In the genomic region with DNA sequence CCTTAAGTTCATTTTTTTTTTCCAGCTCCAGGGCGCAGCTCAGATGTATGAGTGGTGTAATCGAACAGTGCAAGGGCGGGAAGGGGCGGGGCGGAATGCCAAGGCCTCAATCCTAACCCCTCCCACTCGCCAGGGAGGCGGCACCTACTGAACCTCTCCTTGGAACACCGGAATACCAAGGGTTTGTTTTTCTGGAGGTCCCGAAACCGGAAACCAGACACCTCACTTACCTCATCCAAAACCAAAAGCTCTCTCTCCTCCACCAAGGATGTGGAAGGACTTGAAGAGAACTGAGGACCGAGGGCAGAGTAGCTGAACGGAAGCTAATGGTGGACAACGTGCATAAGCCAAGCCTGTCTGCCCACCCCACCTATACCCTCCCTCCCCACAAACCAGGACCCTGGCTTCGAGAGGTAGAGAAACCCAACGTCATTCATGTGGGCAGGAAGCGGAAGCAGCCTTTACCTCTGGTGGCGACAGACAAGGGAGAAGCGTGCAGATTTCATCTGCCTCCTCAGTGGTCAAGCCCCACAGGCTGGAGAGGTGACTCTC, we compare ENCODE assay signal across 15 mouse cellular contexts.
DNase-seq lines count a peak whose midpoint lies in the region; ATAC-seq and TF ChIP-seq lines count a peak whose summit lies in the region.
"Had no signal": no experiment of that assay in that cellular context is flagged by ENCODE, and none has a peak within 500 bp of the region (broad histone marks: within the 10 kb centered on the region; RNA-seq: fewer than 3 reads in every experiment).

No protein-coding gene starts in this region.

- dilution Hi-C loops in CH12.LX (cut with MboI; ENCODE audit: extremely low pct_ligation_motif_present, extremely low pct_unique_long_range_greater_than_20kb, low sequenced_read_pairs) = no loop called here

- H3K9ac ChIP-seq in kidney, embryonic 15.5 days = no peak overlapping the region
- no peak overlapping the region for H3K9ac ChIP-seq in CH12.LX (ENCODE audit: insufficient read depth, low read depth)

- TF ChIP-seq RAD21 in CH12.LX (IDR thresholded peaks at IDR 0.05; ENCODE audit: low read depth, low read length) = no peak

- peak overlapping the region; percentile 19; the same call in 1 of the 2 replicates for H3K4me2 ChIP-seq in kidney, embryonic 15.5 days
- H3K4me2 ChIP-seq in CH12.LX (ENCODE audit: insufficient read depth, low read depth, poor library complexity, severe bottlenecking) = 0 out of 2 replicates have a peak overlapping the region, but pooled peaks have one; percentile 16

- peaks cover 16% of the 10 kb centered on the region for H3K4me1 ChIP-seq in kidney, embryonic 15.5 days
- H3K4me1 ChIP-seq in CH12.LX (ENCODE audit: control insufficient read depth in 1 of 2, insufficient read depth in 2 of 2) = peaks cover 0 to 10% of the 10 kb centered on the region in 2 experiments; a peak in 2 of 4 replicates
- H3K4me1 ChIP-seq: megakaryocyte, embryonic 14.5 days had no signal

- no peaks in the 10 kb centered on the region for H3K27me3 ChIP-seq in kidney, embryonic 15.5 days
- H3K27me3 ChIP-seq in CH12.LX (replicated peaks) = no peaks in the 10 kb centered on the region
- H3K27me3 ChIP-seq: megakaryocyte, embryonic 14.5 days had no signal

- no peaks in the 10 kb centered on the region for H3K9me3 ChIP-seq in kidney, embryonic 15.5 days (replicated peaks)
- H3K9me3 ChIP-seq in CH12.LX (replicated peaks; ENCODE audit: low read length) = no peaks in the 10 kb centered on the region

- no peak for TF ChIP-seq EP300 in CH12.LX (IDR thresholded peaks at IDR 0.05; ENCODE audit: low read length)

- no peaks in the 10 kb centered on the region for H3K36me3 ChIP-seq in kidney, embryonic 15.5 days
- H3K36me3 ChIP-seq in CH12.LX (replicated peaks in 1 of 2; ENCODE audit: control insufficient read depth in 1 of 2, insufficient read depth in 1 of 2, low read length in 1 of 2) = no peaks in the 10 kb centered on the region

- TF ChIP-seq POLR2A in CH12.LX (IDR thresholded peaks at IDR 0.05; ENCODE audit: low read depth, low read length) = no peak

- ATAC-seq in kidney, embryonic 15.5 days (replicated peaks; ENCODE audit: low FRiP score) = 0 out of 2 replicates have a peak, but pooled peaks have one; percentile 22
- ATAC-seq in granulocyte monocyte progenitor cell, adult 5-6 weeks (replicated peaks; ENCODE audit: poor library complexity, severe bottlenecking) = peak; percentile 63
- peak; percentile 64 for ATAC-seq in megakaryocyte progenitor cell, adult 5-6 weeks (replicated peaks; ENCODE audit: poor library complexity)
- ATAC-seq: hindbrain, embryonic 16.5 days had no signal

- no peaks in the 10 kb centered on the region for H3K79me2 ChIP-seq in CH12.LX (replicated peaks; ENCODE audit: control insufficient read depth, extremely low read depth, insufficient read depth, poor library complexity, severe bottlenecking)

- WGBS in kidney, embryonic 15.5 days = 57% methylated on average over 18 of the region's 18 CpGs

- no peak for DNase-seq in kidney, postnatal 25 days
- DNase-seq in CH12.LX (ENCODE audit: extremely low read depth) = no peak
- no peak for DNase-seq in right cerebral cortex, adult 2 months (ENCODE audit: low spot score in 2 of 2)
- DNase-seq in gastrocnemius, postnatal 14 days = no peak
- DNase-seq in urinary bladder, adult 18-20 months (ENCODE audit: low spot score in 2 of 2) = no peak
- DNase-seq: heart, adult 18-20 months; heart, postnatal 10 days; right cerebral cortex, postnatal 25 days had no signal

- TF ChIP-seq CTCF in CH12.LX (conservative IDR thresholded peaks at IDR 0.05 in 1 of 2, IDR thresholded peaks at IDR 0.05 in 1 of 2; ENCODE audit: low read depth in 2 of 2, low read length in 2 of 2) = no peak

- no peak overlapping the region for H3K4me3 ChIP-seq in kidney, embryonic 15.5 days (replicated peaks)
- H3K4me3 ChIP-seq in CH12.LX (replicated peaks in 1 of 3; ENCODE audit: low read depth in 2 of 3, low read length in 2 of 3, poor library complexity in 1 of 3) = no peak overlapping the region
- H3K4me3 ChIP-seq: erythroblast, embryonic 14.5 days; left cerebral cortex, adult 2 months; megakaryocyte, embryonic 14.5 days had no signal

- in situ Hi-C loops in CH12.LX (cut with MboI; ENCODE audit: low pct_ligation_motif_present, low pct_unique_long_range_greater_than_20kb, low sequenced_read_pairs) = no loop called here

- intact Hi-C loops in gastrocnemius, postnatal 14 days (cut with DNase I; ENCODE audit: low total_unique reads) = no loop called here

- H3K27ac ChIP-seq in kidney, embryonic 15.5 days = no peak overlapping the region
- H3K27ac ChIP-seq in CH12.LX (ENCODE audit: insufficient read depth, low read depth) = no peak overlapping the region
- H3K27ac ChIP-seq: left cerebral cortex, adult 2 months had no signal

TF ChIP-seq in CH12.LX, 34 proteins besides CTCF, POLR2A, EP300 and RAD21:
- TF ChIP-seq ETS1 (conservative IDR thresholded peaks at IDR 0.05; ENCODE audit: low read depth, low read length) = no peak
- no peak for TF ChIP-seq TBP (conservative IDR thresholded peaks at IDR 0.05; ENCODE audit: low read depth, low read length)
- no peak for TF ChIP-seq NELFE (IDR thresholded peaks at IDR 0.05; ENCODE audit: low read depth, low read length)
- TF ChIP-seq NRF1 (IDR thresholded peaks at IDR 0.05; ENCODE audit: low read depth, low read length) = no peak
- no peak for TF ChIP-seq SIN3A (IDR thresholded peaks at IDR 0.05; ENCODE audit: low read length)
- no peak for TF ChIP-seq USF2 (conservative IDR thresholded peaks at IDR 0.05; ENCODE audit: low read depth, low read length)
- TF ChIP-seq MYC (IDR thresholded peaks at IDR 0.05; ENCODE audit: low read depth, low read length) = no peak
- TF ChIP-seq MAX (IDR thresholded peaks at IDR 0.05; ENCODE audit: low read length) = no peak
